Mouse (Mus musculus) midbrain, embryonic 16.5 days (tissue): ENCODE measurements around the gene Olfr215. TPM values are rescaled to one million over a fixed set of nuclear protein-coding genes. Genes with fewer than 3 reads are reported as not detected.
"Not testable (repeated sequence)": the region's sequence is repeated elsewhere in the genome, so short reads cannot be mapped to it uniquely, and the experiment has no call there.

Experiments used
- ATAC-seq: fragments of 200-750 bp; cut with Nextera tagmentation; 2 replicates; pipeline ENCODE4 v1.8.0; 2017; ENCODE audit warnings: moderate TSS enrichment
- H3K27ac ChIP-seq: fragments of 300-500 bp; sonication (generic); 2 replicates; pipeline ENCODE4 v1.5.1; 2014; ENCODE audit warnings: mild to moderate bottlenecking, low read length, mixed read lengths
- H3K27me3 ChIP-seq: fragments of 300-500 bp; sonication (generic); 2 replicates; pipeline ENCODE4 v1.6.1; 2014; ENCODE audit warnings: low read depth, low read length, mixed read lengths; ENCODE audit not compliant: control insufficient read depth, insufficient read depth
- H3K36me3 ChIP-seq: fragments of 300-500 bp; sonication (generic); 2 replicates; pipeline ENCODE4 v1.6.1; 2014; ENCODE audit warnings: mild to moderate bottlenecking, low read length, moderate library complexity, mixed read lengths; ENCODE audit not compliant: control insufficient read depth, insufficient read depth
- H3K4me1 ChIP-seq: fragments of 300-500 bp; sonication (generic); 2 replicates; pipeline ENCODE4 v1.6.1; 2014; ENCODE audit warnings: mild to moderate bottlenecking, low read length, mixed read lengths; ENCODE audit not compliant: control insufficient read depth, insufficient read depth
- H3K4me2 ChIP-seq: fragments of 300-500 bp; sonication (generic); 2 replicates; pipeline ENCODE4 v1.6.1; 2014; ENCODE audit warnings: mild to moderate bottlenecking, low read length, mixed read lengths
- H3K4me3 ChIP-seq: fragments of 300-500 bp; sonication (generic); 2 replicates; pipeline ENCODE4 v1.5.1; 2014; ENCODE audit warnings: low read depth, mild to moderate bottlenecking, low read length, moderate library complexity, mixed read lengths
- H3K9ac ChIP-seq: fragments of 300-500 bp; sonication (generic); 2 replicates; pipeline ENCODE4 v1.6.1; 2014; ENCODE audit warnings: low read depth, low read length, mixed read lengths
- H3K9me3 ChIP-seq: fragments of 300-500 bp; sonication (generic); replicated peaks from 2 replicates; pipeline ENCODE4 v1.6.1; 2014; ENCODE audit warnings: mild to moderate bottlenecking, low read length, mixed read lengths; ENCODE audit not compliant: control insufficient read depth, poor library complexity, severe bottlenecking
- WGBS: fragments of 180-500 bp; shearing (Covaris S2); extraction: QIAGEN DNeasy Blood & Tissue Kit; methylation state at CpG from one replicate; pipeline ENCODE4 v1.1.7; 2014; 5-methylcytosine and 5-hydroxymethylcytosine counted together
- polyA plus RNA-seq: library from polyadenylated mRNA; unstranded; fragments of >200 nt; fragmentation: Nextera tagmentation; extraction: Ambion mirVana; gene quantifications from 2 replicates; pipeline ENCODE4 v1.2.1, GENCODE M21; 2015

Gene Olfr215
- polyA plus RNA-seq, result not detected in 2 replicates

GRCm38 (mm10) chr6:116584095-116584494, at the start of gene Olfr215:
Olfr215 (minus strand) TSS chr6:116584195.
- no peaks in the 10 kb centered on the region for H3K4me1 ChIP-seq
- WGBS, result 45% methylated on average over 4 of the region's 4 CpGs
- H3K36me3 ChIP-seq, result no peaks in the 10 kb centered on the region
- H3K27me3 ChIP-seq, result no peaks in the 10 kb centered on the region
- no peak within 1 kb of the TSS for H3K27ac ChIP-seq
- no peaks in the 10 kb centered on the region for H3K9me3 ChIP-seq
- no peak within 1 kb of the TSS for H3K4me2 ChIP-seq
- H3K9ac ChIP-seq, result no peak within 1 kb of the TSS
- no peak within 1 kb of the TSS for H3K4me3 ChIP-seq
- ATAC-seq, result no peak

GRCm38 (mm10) chr6:116632129-116632528, 48.1 kb upstream of the Olfr215 start:
- Histone ChIP-seq H3K4me2 (no peak overlapping the region), H3K9ac (no peak overlapping the region), H3K9me3 (no peaks in the 10 kb centered on the region), H3K27me3 (no peaks in the 10 kb centered on the region), H3K4me1 (peaks cover 6% of the 10 kb centered on the region), H3K27ac (no peak overlapping the region), H3K4me3 (no peak overlapping the region), H3K36me3 (no peaks in the 10 kb centered on the region)
- WGBS, result 45% methylated on average over 1 of the region's 1 CpGs
- ATAC-seq, result no peak

GRCm38 (mm10) chr6:116629766-116630165, 45.8 kb upstream of the Olfr215 start:
- no peaks in the 10 kb centered on the region for H3K9me3 ChIP-seq
- H3K36me3 ChIP-seq, result peaks cover 3% of the 10 kb centered on the region; the same call in 1 of the 2 replicates
- H3K27me3 ChIP-seq, result no peaks in the 10 kb centered on the region
- no peak for ATAC-seq
- 88% methylated on average over 10 of the region's 10 CpGs for WGBS
- no peak overlapping the region for H3K9ac ChIP-seq
- peak overlapping the region; percentile 95; the same call in 1 of the 2 replicates for H3K27ac ChIP-seq
- H3K4me1 ChIP-seq, result peaks cover 13% of the 10 kb centered on the region
- H3K4me3 ChIP-seq, result no peak overlapping the region
- H3K4me2 ChIP-seq, result no peak overlapping the region

GRCm38 (mm10) chr6:116628539-116629171, 44.7 kb upstream of the Olfr215 start, which contains the start of gene Zfp422:
Zfp422 (minus strand) TSS chr6:116628999.
- peak within 1 kb of the TSS; percentile 99 for H3K9ac ChIP-seq
- H3K4me2 ChIP-seq, result peak within 1 kb of the TSS; percentile 61
- under 1% methylated on average over 55 of the region's 56 CpGs for WGBS
- peak within 1 kb of the TSS; percentile 67 for H3K4me3 ChIP-seq
- H3K36me3 ChIP-seq, result peaks cover 6% of the 10 kb centered on the region; the same call in 1 of the 2 replicates
- peak; percentile 98 for ATAC-seq
- H3K27me3 ChIP-seq, result no peaks in the 10 kb centered on the region
- no peaks in the 10 kb centered on the region for H3K9me3 ChIP-seq
- peaks cover 13% of the 10 kb centered on the region for H3K4me1 ChIP-seq
- H3K27ac ChIP-seq, result peak within 1 kb of the TSS; percentile 95

GRCm38 (mm10) chr6:116628095-116628494, 44.1 kb upstream of the Olfr215 start:
- Histone ChIP-seq H3K4me3 (peak overlapping the region; percentile 67), H3K27me3 (no peaks in the 10 kb centered on the region), H3K36me3 (peaks cover 6% of the 10 kb centered on the region; the same call in 1 of the 2 replicates), H3K4me2 (peak overlapping the region; percentile 61), H3K4me1 (peaks cover 13% of the 10 kb centered on the region), H3K27ac (peak overlapping the region; percentile 95), H3K9ac (peak overlapping the region; percentile 99), H3K9me3 (no peaks in the 10 kb centered on the region)
- ATAC-seq, result no peak
- 9% methylated on average over 9 of the region's 9 CpGs for WGBS

- H3K27me3 ChIP-seq, H3K27ac ChIP-seq, H3K9me3 ChIP-seq, H3K4me3 ChIP-seq, ATAC-seq, H3K4me2 ChIP-seq, H3K9ac ChIP-seq, H3K36me3 ChIP-seq: not testable (repeated sequence)
- H3K4me1 ChIP-seq, result peaks cover 13% of the 10 kb centered on the region
- WGBS, result 98% methylated on average over 9 of the region's 9 CpGs
Observed at GRCm38 (mm10) chr6:116626417-116626816, 42.4 kb upstream of the Olfr215 start.

- Histone ChIP-seq H3K27me3 (no peaks in the 10 kb centered on the region), H3K27ac (no peak overlapping the region), H3K36me3 (peaks cover 6% of the 10 kb centered on the region; the same call in 1 of the 2 replicates), H3K4me3 (no peak overlapping the region), H3K4me1 (peaks cover 3% of the 10 kb centered on the region), H3K9me3 (no peaks in the 10 kb centered on the region), H3K9ac (no peak overlapping the region), H3K4me2 (no peak overlapping the region)
- WGBS, result 64% methylated on average over 8 of the region's 8 CpGs
- ATAC-seq, result no peak
Observed at GRCm38 (mm10) chr6:116621318-116622023, 37.5 kb upstream of the Olfr215 start.

- Histone ChIP-seq H3K4me2 (no peak overlapping the region), H3K9me3 (no peaks in the 10 kb centered on the region), H3K36me3 (no peaks in the 10 kb centered on the region), H3K9ac (no peak overlapping the region), H3K4me3 (no peak overlapping the region), H3K27ac (no peak overlapping the region), H3K27me3 (no peaks in the 10 kb centered on the region), H3K4me1 (no peaks in the 10 kb centered on the region)
- ATAC-seq, result no peak
Observed at GRCm38 (mm10) chr6:116618073-116618472, 34.1 kb upstream of the Olfr215 start.

- Histone ChIP-seq H3K27me3 (no peaks in the 10 kb centered on the region), H3K4me3 (no peak overlapping the region), H3K36me3 (no peaks in the 10 kb centered on the region), H3K9ac (no peak overlapping the region), H3K4me2 (no peak overlapping the region), H3K4me1 (no peaks in the 10 kb centered on the region), H3K27ac (no peak overlapping the region), H3K9me3 (no peaks in the 10 kb centered on the region)
- no peak for ATAC-seq
- 92% methylated on average over 2 of the region's 2 CpGs for WGBS
Observed at GRCm38 (mm10) chr6:116615719-116616118, 31.7 kb upstream of the Olfr215 start.
